Mouse (Mus musculus) central nervous system, embryonic 14 days (tissue): ENCODE data around the gene Slc5a7. TPM values are rescaled to one million over a fixed set of nuclear protein-coding genes. Genes with fewer than 3 reads are reported as not detected.

ENCODE experiments used
- polyA plus RNA-seq: library from polyadenylated mRNA; depleted of rRNA; stranded (reverse); fragments of >200 nt; gene quantifications from 2 replicates; pipeline ENCODE4 v1.2.3, GENCODE M21; 2012; rRNA removed

Gene Slc5a7
- 2.6 and 3.2 TPM in 2 replicates for polyA plus RNA-seq

DNA sequence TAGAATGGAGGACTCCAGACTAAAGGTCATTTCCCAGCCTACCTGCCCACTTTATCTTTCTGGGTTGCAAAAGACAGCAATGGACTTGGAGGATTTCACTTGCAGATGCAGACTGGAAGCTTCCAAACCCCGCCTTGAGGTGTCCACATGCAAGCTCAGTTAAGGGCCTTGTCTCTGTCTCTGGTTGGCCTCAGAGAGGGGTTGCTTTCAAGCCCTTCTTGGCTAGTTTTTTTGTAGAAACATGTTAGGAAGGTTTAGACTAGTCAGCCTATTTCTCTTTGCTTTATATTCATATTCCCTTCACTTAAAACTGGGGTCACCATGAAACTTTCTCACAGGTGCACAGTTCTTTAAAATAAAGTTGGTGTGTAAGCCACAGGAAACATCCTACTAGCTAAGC, at the start of gene Slc5a7:
Slc5a7 (minus strand) TSS at position 101 of the 400 bp plus-strand sequence.

